Mouse (Mus musculus) kidney, postnatal 36 days (tissue): ENCODE results near the gene Usp12.
A peak's percentile ranks its signal among the peaks of the same experiment; 100 is the strongest.

ENCODE experiments used
- DNase-seq, 2 experiments: peaks; one replicate each; pipeline ENCODE4 v3.0.0; 2021 to 2022; ENCODE audit warnings: mixed read lengths in 2 of 2

Usp12 gene

DNA sequence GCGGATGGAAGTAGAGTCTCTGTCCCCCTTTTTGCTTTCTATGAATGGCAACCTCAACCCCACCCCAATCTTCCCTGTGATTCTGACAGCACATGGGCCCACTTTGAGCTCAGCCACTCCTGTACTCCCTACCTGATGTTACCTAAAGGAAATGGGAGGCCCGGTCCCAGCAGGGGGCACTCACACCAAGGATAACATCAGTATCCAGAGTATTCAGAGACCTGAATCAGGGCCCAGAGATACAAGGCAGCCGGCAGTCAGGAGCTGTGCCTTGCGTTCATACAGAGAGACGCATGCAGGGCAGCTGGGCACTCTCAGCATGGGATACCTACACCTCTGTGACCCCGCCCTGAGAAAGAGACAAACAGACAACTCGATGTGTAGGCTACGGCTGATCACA lies 103.1 kb downstream of the Usp12 start:
- DNase-seq = peak in 1 of 2 experiments; percentile 52

DNA sequence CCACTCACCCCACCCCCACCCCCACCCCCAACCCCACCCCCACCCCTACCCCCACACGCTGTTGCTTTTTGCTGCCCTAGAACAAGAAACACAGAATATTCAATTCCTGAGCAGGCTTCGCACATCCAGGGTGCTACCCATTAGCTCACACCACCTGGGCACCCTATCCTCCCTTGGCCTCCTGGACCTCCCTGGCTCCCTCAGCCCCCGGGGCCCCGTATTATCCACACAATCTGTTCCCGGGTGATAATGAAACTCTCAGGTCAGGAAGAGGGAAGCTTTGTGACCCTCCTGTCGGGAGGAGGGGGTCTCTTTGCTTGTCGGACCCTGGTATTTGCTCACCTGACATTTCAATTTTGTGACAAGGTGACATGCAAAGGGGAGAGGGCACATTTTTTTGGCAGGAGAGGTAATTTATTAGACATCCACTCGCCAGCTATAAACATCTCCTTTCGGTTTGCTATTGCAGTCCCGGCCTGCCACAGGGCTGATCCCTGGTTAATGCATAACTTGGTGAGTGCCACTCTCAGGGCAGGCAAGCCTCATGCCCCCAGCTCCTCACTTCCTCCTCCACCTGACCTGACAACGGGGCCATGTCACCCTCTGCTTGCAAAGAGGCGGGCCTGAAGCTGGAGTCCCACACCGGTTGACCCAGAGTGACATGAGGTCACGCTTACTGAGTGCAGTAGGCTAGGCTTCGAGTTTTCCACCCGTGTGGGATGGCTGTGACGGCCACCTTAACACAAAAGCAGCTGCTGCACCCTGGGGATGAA lies 107.1 kb downstream of the Usp12 start:
- peak; percentile 82 to 92 for DNase-seq

DNA sequence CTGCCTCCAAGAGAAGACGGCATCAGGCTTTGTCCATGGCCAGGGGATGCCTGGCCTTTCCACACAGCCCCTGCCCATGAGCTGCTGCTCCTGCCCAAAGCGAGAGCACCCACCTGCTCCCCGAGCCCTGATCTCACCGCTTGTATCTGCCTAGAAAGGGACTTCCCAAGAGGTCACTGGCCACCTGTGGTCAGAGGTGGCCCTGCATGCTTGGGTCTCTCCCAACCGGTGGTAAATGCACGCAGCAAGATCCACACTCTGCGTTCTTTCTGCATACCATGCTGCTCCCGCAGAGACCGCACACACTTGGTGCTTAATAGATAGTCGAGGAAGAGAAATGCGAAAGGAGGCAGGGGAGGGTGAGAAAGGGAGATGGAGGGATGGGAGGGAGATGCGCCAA lies 107.9 kb downstream of the Usp12 start:
- no peak for DNase-seq
